Mouse (Mus musculus) adrenal gland, postnatal 25 days (tissue): ENCODE data around the gene Scp2. TPM values are rescaled to one million over a fixed set of nuclear protein-coding genes. Genes with fewer than 3 reads are reported as not detected.
"Not testable (repeated sequence)": the region's sequence is repeated elsewhere in the genome, so short reads cannot be mapped to it uniquely, and the experiment has no call there.

Source experiments
- DNase-seq: peaks from one replicate; pipeline ENCODE4 v3.0.0; 2021; ENCODE audit warnings: mixed read lengths
- long read RNA-seq: library from polyadenylated mRNA; stranded (forward); transcript quantifications from one replicate; pipeline ENCODE4 v2.0.0, GENCODE M21; 2021
- total RNA-seq: library from RNA; stranded (reverse); gene quantifications from 2 replicates; pipeline ENCODE4 v1.2.3, GENCODE M21; 2021

Scp2 gene
- total RNA-seq: 245 and 279 TPM in 2 replicates
- long read RNA-seq, transcript Scp2-202 (5 exons, 772 nt): minor isoform, 955 of 2,211 reads
- long read RNA-seq, transcript Scp2-201 (16 exons, 2,640 nt): major isoform, 1,011 of 2,211 reads
- long read RNA-seq, partial matches to known transcripts: 129 of 2,211 reads
- long read RNA-seq, other reads (novel, unspliced or antisense): 114 of 2,211 reads

GRCm38 (mm10) chr4:108144880-108145279, at the start of gene Scp2:
Gene Scp2 (minus strand): TSS chr4:108144998.
- no peak for DNase-seq

GRCm38 (mm10) chr4:108192821-108193323, 48.1 kb upstream of the Scp2 start:
- DNase-seq: no peak

- no peak for DNase-seq
Observed at GRCm38 (mm10) chr4:108182278-108182677, 37.5 kb upstream of the Scp2 start.

GRCm38 (mm10) chr4:108168056-108168455, 23.3 kb upstream of the Scp2 start:
- no peak for DNase-seq

- DNase-seq: no peak
Observed at GRCm38 (mm10) chr4:108166874-108167273, 22.1 kb upstream of the Scp2 start.

GRCm38 (mm10) chr4:108165152-108165895, 20.5 kb upstream of the Scp2 start, which contains the start of gene Echdc2:
Gene Echdc2 (plus strand): TSS chr4:108165437.
- DNase-seq: peak; percentile 59

- DNase-seq: no peak
Observed at GRCm38 (mm10) chr4:108163291-108163690, 18.5 kb upstream of the Scp2 start.

- DNase-seq: no peak
Observed at GRCm38 (mm10) chr4:108161936-108162335, 17.1 kb upstream of the Scp2 start.

- DNase-seq: not testable (repeated sequence)
Observed at GRCm38 (mm10) chr4:108155141-108155540, 10.3 kb upstream of the Scp2 start.

- not testable (repeated sequence) for DNase-seq
Observed at GRCm38 (mm10) chr4:108145554-108145953, 756 bp upstream of the Scp2 start.

- no peak for DNase-seq
Observed at GRCm38 (mm10) chr4:108143778-108144177, 1.0 kb downstream of the Scp2 start.

- not testable (repeated sequence) for DNase-seq
Observed at GRCm38 (mm10) chr4:108143178-108143577, 1.6 kb downstream of the Scp2 start.

GRCm38 (mm10) chr4:108136938-108137337, 7.9 kb downstream of the Scp2 start:
- DNase-seq: peak; percentile 9

- no peak for DNase-seq
Observed at GRCm38 (mm10) chr4:108130452-108130851, 14.3 kb downstream of the Scp2 start.

GRCm38 (mm10) chr4:108128339-108128738, 16.5 kb downstream of the Scp2 start:
- DNase-seq: no peak

GRCm38 (mm10) chr4:108127516-108127915, 17.3 kb downstream of the Scp2 start:
- DNase-seq: no peak

- DNase-seq: no peak
Observed at GRCm38 (mm10) chr4:108126260-108126659, 18.5 kb downstream of the Scp2 start.

- DNase-seq: no peak
Observed at GRCm38 (mm10) chr4:108124104-108124503, 20.7 kb downstream of the Scp2 start.

- DNase-seq: peak; percentile 97
Observed at GRCm38 (mm10) chr4:108117924-108118876, 26.6 kb downstream of the Scp2 start.

GRCm38 (mm10) chr4:108117488-108117887, 27.3 kb downstream of the Scp2 start:
- no peak for DNase-seq

- DNase-seq: no peak
Observed at GRCm38 (mm10) chr4:108116466-108116865, 28.3 kb downstream of the Scp2 start.

- DNase-seq: no peak
Observed at GRCm38 (mm10) chr4:108110706-108111105, 34.1 kb downstream of the Scp2 start.
